Mouse (Mus musculus) testis, postnatal 14 days (tissue): ENCODE measurements at regions not wholly inside any gene's neighbourhood (a gene's known extent, or its start where the extent isn't known, plus 50 kb on each side); places are given as distances from the start of the nearest gene placed in this dataset.

Source experiments
- DNase-seq: peaks from one replicate; pipeline ENCODE4 v3.0.0; 2021; ENCODE audit warnings: low spot score

GRCm38 (mm10) chr1:41412078-41412477 lies 606.7 kb downstream of the Tmem182 start:
- no peak for DNase-seq

- DNase-seq: no peak
These were observed 615.3 kb downstream of the Tmem182 start for GRCm38 (mm10) chr1:41420489-41421327.

DNA sequence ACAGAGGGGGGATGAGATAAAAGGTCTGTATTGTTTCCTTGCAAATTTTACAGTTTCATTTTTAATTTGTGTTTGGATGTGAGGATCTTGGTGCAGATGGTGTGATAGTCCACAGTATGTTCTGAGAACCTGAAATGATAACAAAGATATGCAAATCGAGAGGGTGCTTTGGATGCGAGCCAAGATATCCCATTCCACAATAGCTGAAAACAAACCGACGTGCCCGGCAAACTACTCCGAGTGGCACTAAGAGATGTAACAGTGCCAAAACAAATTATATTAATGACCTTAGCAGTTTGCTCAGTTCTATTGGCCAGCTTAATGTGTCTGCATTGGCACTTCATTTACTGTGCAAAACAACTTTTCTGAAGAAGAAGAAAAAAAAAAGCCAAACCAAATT lies 622.5 kb downstream of the Tmem182 start:
- DNase-seq: no peak

DNA sequence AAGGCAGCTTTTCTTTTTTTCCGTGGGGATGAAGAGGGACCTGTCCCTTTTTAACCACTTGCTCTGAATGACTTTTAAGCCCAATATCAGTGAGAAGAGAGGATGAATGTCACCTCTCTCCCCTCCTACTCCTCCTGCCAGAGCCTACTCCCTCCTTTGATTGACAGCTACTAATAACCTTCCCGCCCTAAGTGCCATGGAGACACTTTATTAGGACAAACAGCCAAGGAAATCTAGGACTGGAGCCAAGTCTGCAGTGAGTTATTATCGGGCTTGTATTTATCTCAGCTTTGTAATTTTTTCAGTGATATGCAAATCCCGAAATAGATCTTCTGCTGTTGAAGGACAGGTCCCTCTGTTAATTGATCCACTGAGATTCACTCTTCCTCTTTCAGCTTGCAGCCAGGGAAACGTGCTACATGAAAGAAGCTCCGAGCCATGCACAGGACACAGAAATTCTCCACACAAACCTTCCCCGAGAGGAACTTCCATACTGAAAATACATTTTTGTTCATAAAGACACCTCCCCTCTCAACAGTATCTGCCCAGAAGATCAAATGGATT lies 625.8 kb downstream of the Tmem182 start:
- DNase-seq: no peak

DNA sequence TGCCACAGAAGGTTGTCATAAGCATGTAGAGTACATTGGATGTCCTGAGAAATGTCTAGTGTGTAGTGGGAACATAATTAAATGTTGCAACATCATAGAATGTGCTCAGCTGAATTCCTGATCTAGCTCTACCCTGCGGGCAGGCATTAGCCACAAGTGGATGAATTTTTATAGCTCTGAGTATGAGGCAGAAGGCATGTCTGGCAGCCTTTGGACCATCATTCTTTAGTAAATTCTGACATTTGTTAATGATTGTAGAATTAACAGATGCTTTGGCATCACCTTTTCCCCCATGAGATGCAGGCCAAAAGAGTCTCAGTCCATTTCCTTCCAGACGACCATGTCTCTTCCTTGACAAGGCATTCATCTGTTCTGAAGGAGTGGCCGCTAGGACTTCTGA lies 630.0 kb downstream of the Tmem182 start:
- DNase-seq: no peak

DNA sequence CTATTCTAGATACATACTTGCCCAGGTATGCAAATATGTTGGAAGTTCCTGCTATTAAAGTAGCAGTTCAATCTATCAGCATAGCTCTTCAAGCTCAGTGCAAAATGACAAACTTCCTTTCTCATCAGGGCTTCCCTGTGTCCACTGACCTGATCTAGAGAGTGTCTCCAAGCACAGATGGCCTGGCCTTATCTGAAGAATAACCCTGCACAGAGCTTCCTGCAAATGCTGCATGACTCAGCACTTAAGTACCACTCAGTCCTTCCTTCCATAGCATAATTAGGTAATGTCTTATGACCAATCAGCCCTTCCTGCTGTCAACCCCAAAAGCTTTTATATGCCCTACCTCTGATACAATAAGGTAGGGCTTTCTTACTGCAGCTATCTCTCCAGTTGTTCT lies 644.6 kb downstream of the Tmem182 start:
- DNase-seq: no peak
